Mouse (Mus musculus): ENCODE results near the gene Mcts2. TPM values are rescaled to one million over a fixed set of nuclear protein-coding genes. Genes with fewer than 3 reads are reported as not detected.
"Not testable (repeated sequence)": the region's sequence is repeated elsewhere in the genome, so short reads cannot be mapped to it uniquely, and the experiment has no call there.

The Mcts2 gene
- total RNA-seq (2021): 10 to 100 TPM; 17.8 to 19.1 TPM

DNA sequence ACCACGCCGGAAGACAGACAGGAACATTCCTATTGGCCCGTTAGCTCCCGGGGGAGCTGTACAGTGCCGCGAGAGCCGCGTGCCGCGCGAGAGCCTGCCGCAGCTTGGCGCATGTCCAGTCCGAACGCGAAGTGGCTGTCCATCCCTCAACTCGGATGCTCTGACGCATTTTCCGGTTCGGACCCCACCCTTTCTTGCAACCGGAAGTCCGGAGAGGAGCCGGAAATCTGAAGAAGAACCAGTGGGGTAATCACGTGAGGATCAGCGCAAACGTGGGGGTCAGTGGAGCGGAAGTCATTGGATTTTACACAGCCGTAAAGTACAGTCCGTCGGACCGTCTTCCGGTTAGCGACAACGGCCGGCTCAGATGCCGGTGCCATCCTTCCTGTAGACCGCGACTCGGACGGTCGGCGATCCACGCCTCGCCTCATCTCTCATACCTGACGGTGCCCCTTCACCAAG lies at the start of gene Mcts2:
TSS of gene Mcts2 (plus strand) at position 230 of the 462 bp plus-strand sequence.
- DNase-seq: peak; percentile 96
- intact Hi-C loops (cut with DNase I): no loop called here

DNA sequence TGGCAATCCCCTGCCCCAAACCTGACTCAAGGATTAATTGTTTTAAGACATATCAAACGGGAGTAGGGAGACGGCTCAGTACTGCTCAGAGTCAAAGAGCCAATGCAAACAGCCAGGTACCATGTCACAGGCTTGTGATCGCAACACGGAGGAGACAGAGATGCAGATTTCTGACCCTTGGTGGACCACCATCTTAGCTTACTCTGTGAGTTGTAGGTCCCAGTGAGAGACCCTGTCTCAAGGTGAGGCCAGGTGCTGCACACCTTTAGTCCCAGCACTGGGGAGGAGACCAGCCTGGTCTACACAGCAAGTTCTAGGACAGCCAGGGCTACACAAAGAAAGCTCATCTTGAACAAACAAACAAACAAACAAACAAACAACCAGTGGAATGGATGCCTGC lies 49.5 kb upstream of the Mcts2 start:
- no peak for DNase-seq
- intact Hi-C loops (cut with DNase I): no loop called here

DNA sequence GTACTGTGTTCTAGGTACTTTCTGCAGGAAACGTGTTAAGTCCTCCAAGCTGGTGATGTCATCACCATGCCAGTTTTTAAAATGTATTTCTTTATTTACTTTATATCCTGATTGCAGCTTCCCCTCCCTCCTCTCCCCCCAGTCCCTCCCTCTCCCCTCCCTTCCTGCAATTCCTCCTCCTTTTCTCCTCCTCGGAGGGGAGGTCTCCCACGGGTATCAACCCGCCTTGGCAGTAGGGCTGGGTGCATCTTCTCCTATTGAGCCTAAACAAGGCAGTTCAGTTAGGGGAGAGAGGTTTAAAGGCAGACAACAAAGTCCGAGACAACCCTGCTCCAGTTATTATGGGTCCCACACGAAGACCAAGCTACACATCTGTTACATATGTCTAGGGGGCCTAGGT lies 48.0 kb upstream of the Mcts2 start:
- DNase-seq: no peak
- intact Hi-C loops (cut with DNase I): no loop called here

DNA sequence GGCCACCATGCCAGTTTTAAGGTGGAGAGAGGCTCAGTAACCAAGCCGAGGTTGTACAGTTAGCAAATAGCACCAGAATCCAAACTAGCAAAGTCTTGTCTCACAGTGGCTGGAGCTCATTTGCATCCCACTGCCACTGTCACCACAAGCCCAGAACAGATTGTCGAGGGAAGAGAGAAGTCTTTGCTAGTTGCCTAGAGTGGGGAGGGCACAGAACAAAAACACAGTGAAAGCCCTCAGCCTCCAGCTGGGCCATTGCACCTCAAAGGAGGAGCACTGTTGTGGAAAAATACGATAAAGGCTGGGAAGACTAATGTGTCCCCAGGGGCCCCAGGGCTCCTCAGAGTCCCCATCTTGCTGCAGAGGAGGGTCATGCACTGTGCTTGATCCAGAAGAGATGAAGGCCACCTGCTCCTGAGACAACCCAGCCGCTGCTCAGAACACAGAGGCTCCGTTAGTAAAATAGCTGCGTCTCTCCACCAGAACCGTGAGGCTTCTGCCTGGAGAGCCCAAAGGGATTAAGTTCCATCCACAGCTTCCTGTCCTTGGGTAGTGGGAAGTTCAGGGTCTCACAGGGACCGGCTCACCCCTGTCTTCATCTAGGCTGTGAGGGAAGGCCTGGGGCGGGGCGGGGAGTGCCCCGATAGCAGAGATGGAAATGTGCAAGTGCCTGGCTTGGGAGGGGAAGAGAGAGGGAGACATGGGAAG lies 47.3 kb upstream of the Mcts2 start:
- DNase-seq: peak; percentile 71 to 75
- intact Hi-C loops (cut with DNase I): no loop called here

DNA sequence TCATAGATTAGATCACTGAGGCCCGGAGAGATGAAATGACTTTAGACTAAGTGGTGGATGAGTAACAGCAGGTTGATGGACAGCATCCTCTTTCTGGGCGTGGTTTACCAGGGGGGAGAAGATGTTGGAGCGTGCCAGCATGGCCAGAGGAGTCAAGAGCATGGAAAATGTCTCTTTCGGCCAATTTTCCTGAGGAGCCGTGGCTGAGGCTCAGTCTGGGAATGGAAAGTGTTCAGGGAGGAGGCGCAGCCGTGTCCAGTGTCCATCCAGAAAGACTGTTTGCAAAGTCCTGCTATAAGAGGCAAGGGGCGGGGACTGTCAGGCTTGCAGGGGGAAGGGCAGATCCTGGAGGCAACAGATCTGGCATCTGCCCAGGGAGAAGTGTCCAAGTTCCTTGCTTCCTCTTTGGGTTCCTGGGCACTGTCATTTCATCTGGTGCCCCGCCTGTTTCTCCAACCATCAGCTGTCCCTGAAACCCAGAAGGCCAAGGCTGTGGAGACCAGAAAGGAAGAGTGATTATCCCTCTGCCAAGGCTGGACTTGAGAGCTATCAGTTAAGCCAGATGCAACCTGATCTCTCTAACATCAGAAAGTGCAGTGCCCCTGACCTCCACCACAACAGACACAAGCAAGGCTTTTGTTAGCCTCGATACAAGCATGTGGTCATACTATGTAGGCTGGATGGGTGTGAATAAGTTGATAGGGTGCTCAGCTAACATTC lies 33.8 kb upstream of the Mcts2 start:
- intact Hi-C loops (cut with DNase I): no loop called here
- peak; percentile 69 to 71 for DNase-seq

DNA sequence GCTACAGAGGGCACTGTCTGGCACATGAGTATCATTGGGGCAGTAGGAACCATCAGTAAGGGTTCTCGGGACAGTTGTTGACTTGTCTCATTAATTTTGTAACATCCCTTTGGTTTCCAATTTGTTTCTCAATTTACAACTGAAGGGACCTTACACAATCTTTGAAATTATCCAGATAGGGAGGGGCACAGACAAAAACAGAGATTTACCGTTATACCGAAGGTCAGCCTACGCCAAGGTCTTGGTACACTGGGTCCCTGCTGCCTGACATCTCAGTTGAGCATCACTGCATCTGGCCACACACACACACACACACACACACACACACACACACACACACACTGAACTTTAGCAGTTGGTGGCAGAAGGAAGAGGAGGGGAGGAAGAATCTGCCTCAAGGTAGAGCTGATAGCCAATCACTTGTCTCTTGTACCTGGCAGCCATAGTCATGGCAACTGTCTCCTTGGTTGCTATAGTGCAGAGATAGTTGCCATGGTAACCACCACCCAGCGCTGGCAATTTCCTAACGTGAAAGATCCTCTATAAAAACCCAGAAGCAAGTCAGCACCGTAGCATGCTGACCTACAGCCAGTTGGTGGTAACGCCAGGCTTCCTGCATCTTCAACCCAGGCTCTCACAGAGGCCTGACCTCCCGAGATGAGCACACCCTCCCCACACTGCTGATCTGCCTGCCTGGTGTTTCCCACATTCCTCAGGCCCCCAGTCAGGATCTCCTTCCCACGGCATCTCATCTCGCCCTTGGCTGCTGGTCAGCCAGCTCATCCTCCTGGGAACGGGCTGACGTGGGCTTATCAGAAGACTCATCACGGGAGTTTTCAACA lies 32.7 kb upstream of the Mcts2 start:
- peak in 1 of 2 experiments; percentile 58 for DNase-seq

DNA sequence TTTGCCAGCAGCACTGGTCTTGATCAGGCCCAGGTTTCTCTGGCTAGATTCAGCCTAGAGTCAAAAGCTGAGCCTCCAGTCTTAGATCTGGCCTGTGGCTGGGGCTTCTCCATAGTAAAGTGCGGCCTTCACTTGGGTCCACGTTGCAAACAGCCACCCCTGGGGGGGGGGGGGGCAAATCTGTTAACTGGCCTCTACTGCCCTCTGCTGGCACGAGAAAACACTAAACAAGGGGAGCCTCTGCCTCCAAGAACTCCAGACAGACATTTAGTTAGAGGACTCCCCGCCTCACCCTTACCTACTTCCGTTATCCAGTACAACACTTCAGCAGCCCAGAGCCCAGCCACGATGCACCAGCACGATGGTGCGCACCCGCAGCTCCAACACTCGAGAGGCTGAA lies 29.4 kb upstream of the Mcts2 start:
- DNase-seq: peak in 1 of 2 experiments; percentile 62
- intact Hi-C loops (cut with DNase I): loop anchor here (1.0 to 5.0 kb wide), 2 partner anchors 42 to 105 kb away; no protein-coding TSS in a partner anchor

More for the DNA sequence above, 32.7 kb upstream of the Mcts2 start:
- intact Hi-C loops (cut with DNase I): no loop called here

DNA sequence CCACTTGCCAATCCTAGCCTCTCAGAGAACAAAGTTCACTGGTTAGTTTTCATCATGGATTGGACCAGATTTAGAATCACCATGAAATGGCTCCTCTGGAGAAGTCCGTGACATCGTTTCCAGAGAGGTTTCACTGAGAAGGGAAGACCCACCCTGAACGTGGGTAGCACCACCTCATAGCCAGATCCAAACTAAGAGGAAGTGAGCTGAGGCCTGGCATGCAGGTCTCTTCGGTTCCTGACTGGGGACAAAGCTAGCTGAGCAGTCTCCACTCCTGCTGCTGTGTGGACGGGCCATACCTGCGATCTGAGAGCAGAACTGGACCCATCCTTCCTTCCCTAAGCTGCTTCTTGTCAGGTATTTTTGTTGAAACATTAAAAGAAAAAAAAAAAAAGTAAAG lies 25.7 kb upstream of the Mcts2 start:
- no peak for DNase-seq
- intact Hi-C loops (cut with DNase I): no loop called here

DNA sequence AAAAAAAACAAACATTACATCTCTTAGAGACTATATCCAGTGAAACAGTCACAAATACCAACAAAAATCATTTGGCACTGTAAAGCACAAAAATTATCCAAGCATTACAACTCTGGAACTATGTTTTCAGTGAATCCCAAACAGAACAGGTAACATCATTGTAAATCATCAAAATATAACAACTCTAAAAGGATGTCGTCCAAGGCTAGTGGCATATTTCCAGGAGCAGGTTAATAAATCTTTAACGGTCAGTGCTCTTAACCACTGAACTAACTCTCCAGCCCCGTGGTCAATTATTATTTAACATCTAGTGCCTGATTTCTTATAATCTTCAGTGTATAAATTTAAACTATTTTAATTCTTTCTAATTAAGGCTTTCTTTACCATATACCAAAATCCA lies 20.6 kb upstream of the Mcts2 start:
- intact Hi-C loops (cut with DNase I); DNase-seq: not testable (repeated sequence)

DNA sequence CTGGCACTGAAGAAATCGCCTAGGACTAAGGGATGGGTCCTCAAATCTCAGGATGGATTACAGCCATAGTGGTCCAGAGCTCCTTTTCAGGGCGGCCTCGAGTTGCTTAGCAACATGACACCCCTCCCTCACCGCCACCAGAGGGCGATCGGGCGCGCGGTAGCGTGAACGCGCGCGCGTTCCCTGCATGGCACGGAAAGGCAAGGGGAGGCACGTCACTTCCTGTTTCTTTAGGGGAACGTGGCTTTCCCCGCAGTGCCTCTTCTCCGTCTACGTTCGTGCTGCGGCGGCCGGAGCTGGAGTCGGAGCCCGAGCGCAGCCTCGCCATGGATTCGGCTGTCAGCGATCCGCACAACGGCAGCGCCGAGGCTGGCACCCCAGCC lies 17.6 kb upstream of the Mcts2 start, which contains the start of gene H13:
TSS of gene H13 (plus strand) at position 206 of the 383 bp plus-strand sequence.
- intact Hi-C loops (cut with DNase I): loop anchor here (1.0 kb wide), 1 partner anchor 27 kb away; no protein-coding TSS in a partner anchor
- DNase-seq: peak; percentile 93 to 97

DNA sequence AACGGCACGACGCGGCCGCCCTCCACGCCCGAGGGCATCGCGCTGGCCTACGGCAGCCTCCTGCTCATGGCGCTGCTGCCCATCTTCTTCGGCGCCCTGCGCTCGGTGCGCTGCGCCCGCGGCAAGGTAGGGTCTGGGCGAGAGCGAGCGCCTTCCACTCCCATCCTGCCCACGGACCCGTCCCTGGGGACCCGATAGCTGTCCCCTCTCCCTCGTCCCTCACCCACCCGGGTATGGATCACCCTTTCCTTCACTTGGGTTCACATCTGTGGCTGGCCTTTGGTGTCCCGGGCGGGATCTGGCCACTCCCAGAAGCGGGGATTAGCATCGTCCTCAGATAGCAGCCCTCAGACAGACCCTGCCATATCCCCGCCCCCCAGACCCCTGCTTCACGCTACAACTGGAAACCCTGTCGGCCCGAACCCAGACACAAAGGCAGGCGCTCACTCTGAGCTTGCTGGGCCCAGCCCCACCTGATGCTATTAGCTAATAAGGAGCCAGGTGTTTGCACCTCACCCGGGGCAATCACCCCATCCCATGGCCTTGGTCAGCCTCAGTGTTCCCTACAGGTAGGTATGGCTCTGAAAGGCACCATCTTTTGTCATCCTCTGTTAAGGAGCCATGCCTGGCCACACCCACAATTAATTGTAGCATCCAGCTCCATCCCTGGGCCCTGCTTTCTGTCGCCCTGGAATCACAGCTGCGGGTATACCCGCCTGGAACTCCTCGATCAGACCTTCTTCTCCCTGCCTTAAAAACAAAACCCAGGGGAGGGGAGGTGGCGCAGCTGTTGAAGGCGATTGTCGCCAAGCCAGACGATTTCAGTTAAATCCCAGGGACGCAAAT lies 17.0 kb upstream of the Mcts2 start:
- intact Hi-C loops (cut with DNase I): loop anchor here (1.0 kb wide), 1 partner anchor 26 kb away; no protein-coding TSS in a partner anchor
- DNase-seq: peak; percentile 53 to 57

DNA sequence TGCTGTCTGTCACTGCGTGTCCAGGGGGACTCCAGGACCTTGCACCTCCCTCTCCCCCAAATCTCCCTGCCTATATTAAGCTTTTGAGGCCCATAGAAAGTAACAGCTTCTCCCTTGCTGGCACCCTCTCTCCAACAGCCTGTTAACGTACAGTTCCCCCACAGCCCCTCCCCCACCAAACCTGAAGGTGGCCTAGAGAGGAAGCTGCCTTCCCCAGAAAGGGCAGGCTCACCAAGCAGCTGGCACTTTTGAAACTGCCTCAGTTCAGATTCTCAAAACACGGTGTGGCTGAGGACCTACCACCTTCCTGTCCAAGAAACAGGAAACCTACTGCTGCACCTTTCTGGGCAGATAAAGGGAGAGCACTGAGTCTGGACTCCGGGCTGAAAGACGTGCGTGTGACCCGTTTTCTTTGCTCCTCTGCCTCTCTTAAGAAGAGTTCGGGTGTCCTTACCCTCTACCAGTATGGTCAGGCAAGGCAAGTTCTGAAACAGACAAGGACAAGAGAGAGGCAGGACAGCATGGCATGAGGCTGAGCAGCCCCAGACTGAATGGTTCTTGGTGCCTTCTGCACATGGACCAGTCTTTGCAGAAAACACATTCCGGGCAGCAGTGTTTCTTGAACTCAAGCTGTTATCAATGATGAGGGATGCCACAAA lies 15.7 kb upstream of the Mcts2 start:
- DNase-seq: no peak
- intact Hi-C loops (cut with DNase I): no loop called here

DNA sequence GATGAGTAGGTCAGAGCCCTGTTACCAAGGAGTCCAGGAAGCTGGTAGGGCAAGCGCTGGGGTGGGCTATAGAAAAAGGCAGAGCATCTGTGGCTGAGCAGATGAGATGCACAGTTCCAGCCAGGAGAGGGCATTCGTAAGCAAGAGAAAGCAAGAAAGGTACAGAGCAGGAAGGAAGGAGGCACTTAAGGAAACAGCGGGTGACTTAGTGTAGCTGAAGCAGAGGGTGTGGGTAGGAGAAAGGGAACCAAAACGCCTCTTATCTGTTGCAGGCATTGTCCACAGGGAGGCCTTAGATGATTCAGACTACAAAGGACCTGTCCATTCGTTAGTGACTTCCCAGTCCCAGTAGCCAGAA lies 15.2 kb upstream of the Mcts2 start:
- intact Hi-C loops (cut with DNase I): no loop called here
- DNase-seq: peak; percentile 52 to 54

DNA sequence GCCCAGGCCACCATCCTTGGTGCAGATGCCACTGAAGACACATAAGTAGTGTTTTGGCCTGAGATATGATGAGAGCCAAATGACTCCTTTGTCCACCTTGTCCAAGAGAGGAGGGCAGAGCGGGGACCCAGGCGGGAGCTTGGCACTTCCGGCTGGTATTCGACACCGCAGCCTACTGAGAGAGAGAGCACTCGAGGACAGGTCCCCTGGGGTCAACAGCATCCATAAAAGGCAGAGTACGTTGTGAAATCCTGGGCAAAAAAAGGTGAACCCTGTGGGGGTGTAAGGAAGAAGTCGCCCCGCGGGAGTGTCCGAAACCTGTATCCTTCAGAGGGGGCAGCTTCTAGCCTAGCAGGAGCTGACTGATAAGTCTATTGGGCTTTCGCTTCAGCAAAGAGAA lies 14.7 kb upstream of the Mcts2 start:
- DNase-seq: no peak

DNA sequence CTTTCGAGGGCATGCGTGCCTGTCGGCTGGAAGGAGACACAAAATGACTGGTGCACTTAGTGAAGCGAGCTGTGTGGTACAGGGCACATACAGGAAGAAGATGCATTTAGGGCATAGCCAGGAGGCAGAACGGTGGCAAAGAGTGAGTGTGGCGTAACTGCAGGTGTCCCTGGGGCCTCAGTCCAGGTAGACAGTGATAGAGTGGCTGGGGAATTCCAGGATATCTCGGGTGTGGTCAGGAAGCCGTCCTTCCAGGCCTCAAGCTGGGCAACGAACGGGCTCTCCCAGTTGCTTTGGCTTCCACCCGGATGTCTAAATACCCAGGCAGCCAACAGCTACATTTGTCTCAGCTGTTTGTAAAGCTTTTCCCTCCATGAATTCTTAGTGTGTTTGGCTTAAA lies 12.7 kb upstream of the Mcts2 start:
- intact Hi-C loops (cut with DNase I): no loop called here
- DNase-seq: no peak

More for the DNA sequence above, 14.7 kb upstream of the Mcts2 start:
- intact Hi-C loops (cut with DNase I): no loop called here

DNA sequence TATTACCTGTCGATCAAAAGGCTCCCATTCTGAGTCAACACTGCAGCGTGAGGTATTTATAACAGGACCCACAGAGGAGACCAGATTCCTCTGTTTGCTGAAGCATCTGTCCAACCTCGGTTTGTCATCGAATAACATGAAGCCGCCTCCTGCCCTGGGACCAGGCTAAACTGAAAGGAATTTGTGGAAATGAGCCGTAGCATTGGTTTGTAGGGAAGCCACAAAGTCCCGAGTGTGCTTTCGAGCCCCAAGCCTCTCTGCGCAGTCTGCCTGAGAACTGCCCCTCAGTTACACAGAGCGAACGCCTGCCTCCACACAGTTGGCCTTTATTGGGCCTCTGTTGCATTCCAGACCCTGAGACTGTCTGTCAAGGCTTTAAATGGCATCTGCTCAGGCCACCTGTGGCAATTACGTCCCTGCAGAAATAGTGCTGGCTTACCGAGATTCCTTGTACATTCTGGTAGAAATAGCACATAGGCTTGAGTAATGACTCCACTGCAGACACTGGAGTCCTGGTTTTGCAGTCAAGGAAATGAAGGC lies 11.5 kb upstream of the Mcts2 start:
- DNase-seq: no peak

DNA sequence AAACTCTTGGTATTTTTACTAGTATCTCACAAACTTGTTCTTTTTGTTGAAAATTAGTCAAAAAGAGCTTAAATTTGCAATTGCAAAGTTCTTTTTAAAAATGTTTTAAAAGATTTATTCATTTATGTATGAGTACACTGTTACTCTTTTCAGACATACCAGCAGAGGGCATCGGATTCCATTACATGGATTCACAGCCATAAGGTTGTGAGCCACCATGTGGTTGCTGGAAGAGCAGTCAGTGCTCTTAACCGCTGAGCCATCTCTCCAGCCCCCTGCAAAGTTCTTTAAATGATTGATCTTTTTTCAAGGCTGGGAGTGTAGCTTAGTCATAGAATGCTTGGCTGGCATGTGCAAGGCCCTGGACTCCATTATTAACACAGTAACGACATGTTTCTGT lies 8.5 kb upstream of the Mcts2 start:
- intact Hi-C loops (cut with DNase I): loop anchor here (5.0 kb wide), 1 partner anchor 61 kb away; no protein-coding TSS in a partner anchor
- peak; percentile 50 to 66 for DNase-seq

More for the DNA sequence above, 11.5 kb upstream of the Mcts2 start:
- intact Hi-C loops (cut with DNase I): loop anchor here (5.0 kb wide), 1 partner anchor 58 kb away; no protein-coding TSS in a partner anchor

DNA sequence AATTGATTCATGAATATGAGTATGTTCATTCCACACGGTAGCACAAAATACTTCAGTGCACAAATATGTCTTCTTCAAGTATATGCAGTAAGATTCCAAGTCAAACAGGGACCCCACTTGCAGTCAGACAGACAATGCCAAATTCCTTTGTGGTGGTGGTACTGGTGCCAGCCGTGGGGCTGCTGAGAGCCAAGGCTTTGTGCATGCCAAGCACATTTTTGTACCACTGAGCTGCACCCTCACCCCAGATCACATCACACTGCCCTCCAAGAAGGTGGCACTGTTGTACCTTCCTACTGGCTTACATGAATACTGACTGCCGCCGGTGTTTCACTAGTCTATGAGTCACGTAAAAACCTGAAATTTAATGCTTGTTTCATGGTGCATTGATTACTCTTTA lies 7.9 kb upstream of the Mcts2 start:
- intact Hi-C loops (cut with DNase I): loop anchor here (5.0 kb wide), 1 partner anchor 62 kb away; no protein-coding TSS in a partner anchor
- no peak for DNase-seq
